Mouse (Mus musculus): Measurements from ENCODE around the gene Fkbp15. TPM values are rescaled to one million over a fixed set of nuclear protein-coding genes. Genes with fewer than 3 reads are reported as not detected.

Fkbp15 gene
- polyA plus RNA-seq, 1 experiment: 1.4 TPM

GRCm38 (mm10) chr4:62374342-62374741 lies 14.0 kb upstream of the Fkbp15 start:
- no peak for TF ChIP-seq GATA1 (IDR thresholded peaks at IDR 0.05; ENCODE audit: low read length)
- TF ChIP-seq TAL1 (IDR thresholded peaks at IDR 0.05; ENCODE audit: low read length): no peak
- peaks cover 62% of the 10 kb centered on the region for H3K4me1 ChIP-seq (ENCODE audit: control insufficient read depth)
- no peak overlapping the region for H3K4me3 ChIP-seq (replicated peaks)
- no peaks in the 10 kb centered on the region for H3K27me3 ChIP-seq (ENCODE audit: control insufficient read depth)
- H3K9me3 ChIP-seq (ENCODE audit: control insufficient read depth, low read length): no peaks in the 10 kb centered on the region
- peaks cover 12% of the 10 kb centered on the region for H3K36me3 ChIP-seq (ENCODE audit: control insufficient read depth)

DNA sequence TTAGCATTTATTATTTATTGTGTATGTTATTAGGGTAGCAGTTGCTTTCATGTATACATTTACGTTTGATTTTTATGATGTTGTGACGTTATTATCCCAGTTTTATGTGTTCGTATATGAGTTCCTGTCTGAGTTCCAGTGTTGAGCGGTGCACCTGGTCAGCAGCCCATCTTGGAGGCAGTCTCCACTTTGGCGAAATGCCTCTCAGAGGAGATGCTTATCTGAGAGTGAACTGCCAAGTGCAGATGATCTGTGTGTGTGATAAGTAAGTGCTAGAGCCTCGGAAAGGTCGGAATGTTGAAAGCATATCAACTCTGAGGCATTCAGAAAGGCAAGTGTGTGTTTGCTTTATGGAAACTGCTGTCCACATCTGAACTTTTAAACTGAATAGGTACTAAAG lies 13.3 kb upstream of the Fkbp15 start:
- Histone ChIP-seq H3K9me3 (ENCODE audit: control insufficient read depth, low read length) (no peaks in the 10 kb centered on the region), H3K4me3 (replicated peaks) (no peak overlapping the region), H3K4me1 (ENCODE audit: control insufficient read depth) (peaks cover 68% of the 10 kb centered on the region), H3K36me3 (ENCODE audit: control insufficient read depth) (peaks cover 12% of the 10 kb centered on the region), H3K27me3 (ENCODE audit: control insufficient read depth) (no peaks in the 10 kb centered on the region)
- no peak for TF ChIP-seq TAL1 (IDR thresholded peaks at IDR 0.05; ENCODE audit: low read length)
- TF ChIP-seq GATA1 (IDR thresholded peaks at IDR 0.05; ENCODE audit: low read length): no peak

DNA sequence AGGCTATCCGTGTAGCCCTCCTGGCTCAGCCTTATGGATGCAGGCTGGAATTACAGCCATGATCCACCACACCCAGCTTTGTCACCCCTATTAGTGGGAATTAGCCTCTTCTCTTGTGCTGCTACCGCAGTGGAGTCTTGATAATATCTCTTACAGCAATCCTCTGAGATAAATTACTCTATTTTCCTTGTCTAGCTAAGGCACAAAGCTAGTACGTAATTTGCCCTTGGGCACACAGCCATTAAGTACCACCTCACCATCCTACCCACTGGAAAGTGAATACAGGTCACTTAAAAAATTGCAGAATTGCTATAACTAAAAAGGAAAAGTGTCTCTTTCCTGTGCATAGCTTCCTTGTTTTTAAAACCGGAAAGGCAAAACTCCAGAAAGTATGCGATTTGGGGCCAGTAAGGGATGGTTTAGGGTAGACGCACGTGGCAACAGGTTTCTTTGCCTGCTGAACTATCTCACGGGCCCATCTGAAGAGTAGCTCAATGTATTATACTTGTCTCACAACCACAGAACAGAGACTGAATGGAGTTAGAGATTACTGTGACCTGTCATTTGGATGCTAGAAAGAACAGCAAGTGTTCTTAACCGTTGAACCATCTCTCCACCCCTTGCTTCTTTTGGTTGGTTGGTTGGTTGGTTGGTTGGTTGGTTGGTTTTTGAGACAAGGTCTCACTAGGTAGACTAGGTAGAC lies 12.6 kb upstream of the Fkbp15 start:
- H3K4me3 ChIP-seq (replicated peaks): no peak overlapping the region
- H3K9me3 ChIP-seq (ENCODE audit: control insufficient read depth, low read length): no peaks in the 10 kb centered on the region
- H3K36me3 ChIP-seq (ENCODE audit: control insufficient read depth): peaks cover 10% of the 10 kb centered on the region
- H3K27me3 ChIP-seq (ENCODE audit: control insufficient read depth): no peaks in the 10 kb centered on the region
- TF ChIP-seq GATA1 (IDR thresholded peaks at IDR 0.05; ENCODE audit: low read length): 0 out of 2 replicates have a peak, but pooled peaks have one; percentile 27
- TF ChIP-seq TAL1 (IDR thresholded peaks at IDR 0.05; ENCODE audit: low read length): no peak
- peaks cover 71% of the 10 kb centered on the region for H3K4me1 ChIP-seq (ENCODE audit: control insufficient read depth)

GRCm38 (mm10) chr4:62372410-62372809 lies 12.1 kb upstream of the Fkbp15 start:
- H3K36me3 ChIP-seq (ENCODE audit: control insufficient read depth): peaks cover 15% of the 10 kb centered on the region
- no peaks in the 10 kb centered on the region for H3K27me3 ChIP-seq (ENCODE audit: control insufficient read depth)
- no peak overlapping the region for H3K4me3 ChIP-seq (replicated peaks)
- H3K9me3 ChIP-seq (ENCODE audit: control insufficient read depth, low read length): no peaks in the 10 kb centered on the region
- peaks cover 77% of the 10 kb centered on the region for H3K4me1 ChIP-seq (ENCODE audit: control insufficient read depth)
- no peak for TF ChIP-seq GATA1 (IDR thresholded peaks at IDR 0.05; ENCODE audit: low read length)
- TF ChIP-seq TAL1 (IDR thresholded peaks at IDR 0.05; ENCODE audit: low read length): no peak

DNA sequence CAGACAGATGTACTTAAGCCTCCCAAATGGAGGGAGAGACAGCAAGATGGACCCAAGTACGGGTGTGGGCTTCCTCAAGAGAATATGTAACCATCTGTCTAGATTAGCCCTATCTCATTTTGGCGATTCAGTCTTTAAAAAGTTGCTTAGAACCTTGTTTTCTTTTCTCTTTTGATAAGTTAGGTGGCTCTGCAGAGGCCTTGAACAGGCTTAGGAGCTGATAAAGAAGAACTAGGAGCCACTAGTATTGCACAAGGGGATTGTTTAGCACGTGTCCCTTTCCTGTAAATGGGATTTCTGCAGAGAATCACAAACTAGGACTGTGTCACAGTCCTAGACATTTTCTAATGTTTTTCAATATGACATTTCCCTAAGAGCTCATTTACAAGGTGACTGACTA lies 8.7 kb upstream of the Fkbp15 start:
- Histone ChIP-seq H3K4me3 (replicated peaks) (no peak overlapping the region), H3K9me3 (ENCODE audit: control insufficient read depth, low read length) (no peaks in the 10 kb centered on the region), H3K36me3 (ENCODE audit: control insufficient read depth) (peaks cover 17% of the 10 kb centered on the region), H3K4me1 (ENCODE audit: control insufficient read depth) (peaks cover 85% of the 10 kb centered on the region), H3K27me3 (ENCODE audit: control insufficient read depth) (no peaks in the 10 kb centered on the region)
- no peak for TF ChIP-seq GATA1 (IDR thresholded peaks at IDR 0.05; ENCODE audit: low read length)
- TF ChIP-seq TAL1 (IDR thresholded peaks at IDR 0.05; ENCODE audit: low read length): no peak

DNA sequence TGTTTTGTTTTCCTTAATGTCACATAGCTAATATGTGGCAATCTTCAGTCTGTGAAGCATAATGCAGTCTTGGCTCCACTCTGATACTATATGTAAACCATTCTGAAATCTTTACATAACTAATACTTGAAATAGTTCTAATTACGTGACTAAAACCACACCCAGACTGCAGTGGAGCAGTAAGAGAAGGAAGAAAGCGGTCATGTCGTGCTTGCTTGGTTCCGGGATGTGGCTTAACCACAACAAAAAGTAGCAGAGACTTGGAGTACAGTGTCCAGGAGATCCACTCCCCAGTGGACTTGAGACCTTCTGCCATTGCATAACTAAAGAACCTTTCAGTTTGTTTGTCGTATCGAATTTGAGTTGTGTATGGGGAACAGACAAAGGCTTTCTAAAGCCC lies 7.2 kb upstream of the Fkbp15 start:
- peaks cover 73% of the 10 kb centered on the region for H3K4me1 ChIP-seq (ENCODE audit: control insufficient read depth)
- peaks cover 16% of the 10 kb centered on the region for H3K36me3 ChIP-seq (ENCODE audit: control insufficient read depth)
- H3K27me3 ChIP-seq (ENCODE audit: control insufficient read depth): no peaks in the 10 kb centered on the region
- no peak for TF ChIP-seq TAL1 (IDR thresholded peaks at IDR 0.05; ENCODE audit: low read length)
- H3K4me3 ChIP-seq (replicated peaks): no peak overlapping the region
- no peaks in the 10 kb centered on the region for H3K9me3 ChIP-seq (ENCODE audit: control insufficient read depth, low read length)

- no peak for TF ChIP-seq TAL1 (IDR thresholded peaks at IDR 0.05; ENCODE audit: low read length)
- no peak for TF ChIP-seq GATA1 (IDR thresholded peaks at IDR 0.05; ENCODE audit: low read length)
- Histone ChIP-seq H3K4me1 (ENCODE audit: control insufficient read depth) (peaks cover 70% of the 10 kb centered on the region), H3K9me3 (ENCODE audit: control insufficient read depth, low read length) (no peaks in the 10 kb centered on the region), H3K4me3 (replicated peaks) (no peak overlapping the region), H3K27me3 (ENCODE audit: control insufficient read depth) (no peaks in the 10 kb centered on the region), H3K36me3 (ENCODE audit: control insufficient read depth) (peaks cover 14% of the 10 kb centered on the region)
These were observed 5.9 kb upstream of the Fkbp15 start for GRCm38 (mm10) chr4:62366291-62366690.

DNA sequence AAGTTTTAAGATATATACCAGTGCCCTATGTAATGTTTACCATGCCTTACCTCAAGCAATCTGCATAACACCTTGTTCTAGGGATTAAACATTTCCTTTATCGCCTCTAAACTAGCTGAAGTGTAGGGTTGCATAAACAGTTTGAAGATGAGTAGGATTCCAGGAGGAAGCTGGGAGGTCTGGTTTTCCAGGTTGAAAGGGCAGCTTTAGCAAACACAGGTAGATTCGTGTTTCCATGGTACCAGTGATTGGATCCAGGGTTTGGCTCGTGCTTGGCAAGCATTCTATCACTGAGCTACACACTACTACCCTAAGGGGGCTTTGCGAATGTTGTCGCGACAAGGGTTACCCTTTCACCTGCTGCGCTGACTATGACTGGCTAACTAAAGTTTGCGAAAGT lies 4.0 kb upstream of the Fkbp15 start:
- Histone ChIP-seq H3K27me3 (ENCODE audit: control insufficient read depth) (no peaks in the 10 kb centered on the region), H3K4me1 (ENCODE audit: control insufficient read depth) (peaks cover 63% of the 10 kb centered on the region), H3K4me3 (replicated peaks) (no peak overlapping the region), H3K9me3 (ENCODE audit: control insufficient read depth, low read length) (no peaks in the 10 kb centered on the region), H3K36me3 (ENCODE audit: control insufficient read depth) (peaks cover 14% of the 10 kb centered on the region)
- TF ChIP-seq GATA1 (IDR thresholded peaks at IDR 0.05; ENCODE audit: low read length) (no peak), TAL1 (IDR thresholded peaks at IDR 0.05; ENCODE audit: low read length) (no peak)

DNA sequence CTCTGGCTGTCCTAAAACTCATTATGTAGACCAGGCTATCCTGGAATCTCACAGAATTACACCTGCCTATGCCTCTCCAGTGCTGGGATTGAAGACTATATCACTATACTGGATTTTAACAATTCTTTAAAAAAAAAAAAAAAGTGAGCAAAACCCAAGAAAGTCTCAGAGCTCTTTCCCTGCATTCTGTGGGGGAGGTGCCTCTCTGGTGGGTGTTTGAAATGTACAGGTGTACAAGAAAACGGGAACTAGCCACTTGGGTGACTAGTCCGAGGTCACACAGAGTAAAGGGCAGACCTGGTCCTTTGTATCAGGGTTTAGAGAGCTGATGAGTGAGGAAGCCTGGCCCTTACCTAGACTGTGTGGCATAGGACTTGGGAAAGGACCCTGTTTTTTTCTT lies 2.1 kb upstream of the Fkbp15 start:
- H3K9me3 ChIP-seq (ENCODE audit: control insufficient read depth, low read length): no peaks in the 10 kb centered on the region
- H3K27me3 ChIP-seq (ENCODE audit: control insufficient read depth): no peaks in the 10 kb centered on the region
- H3K4me3 ChIP-seq (replicated peaks): no peak overlapping the region
- H3K4me1 ChIP-seq (ENCODE audit: control insufficient read depth): peaks cover 56% of the 10 kb centered on the region
- no peak for TF ChIP-seq TAL1 (IDR thresholded peaks at IDR 0.05; ENCODE audit: low read length)
- TF ChIP-seq GATA1 (IDR thresholded peaks at IDR 0.05; ENCODE audit: low read length): no peak
- H3K36me3 ChIP-seq (ENCODE audit: control insufficient read depth): peaks cover 12% of the 10 kb centered on the region

DNA sequence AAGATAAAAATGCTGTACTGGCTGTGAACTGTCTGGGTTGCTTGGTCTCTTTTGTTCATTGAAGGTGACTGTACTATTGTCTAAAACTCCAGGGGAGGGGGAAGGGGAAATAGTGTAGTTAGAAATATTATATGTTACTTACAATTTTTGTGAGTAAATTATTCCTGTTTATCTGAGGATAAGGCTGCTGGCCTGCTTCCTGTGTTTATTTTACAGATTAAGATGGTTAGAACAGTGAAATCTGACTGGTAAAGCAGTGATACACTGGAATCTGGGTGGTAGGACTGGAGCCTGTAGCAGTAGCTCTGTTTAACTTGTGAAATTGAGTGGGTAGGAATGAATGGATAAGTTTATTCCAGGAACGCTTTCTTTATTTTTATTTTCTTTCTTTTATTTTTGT lies 1.6 kb upstream of the Fkbp15 start:
- TF ChIP-seq TAL1 (IDR thresholded peaks at IDR 0.05; ENCODE audit: low read length) (no peak), GATA1 (IDR thresholded peaks at IDR 0.05; ENCODE audit: low read length) (no peak)
- Histone ChIP-seq H3K27me3 (ENCODE audit: control insufficient read depth) (no peaks in the 10 kb centered on the region), H3K4me1 (ENCODE audit: control insufficient read depth) (peaks cover 52% of the 10 kb centered on the region)

More for the DNA sequence above, 1.6 kb upstream of the Fkbp15 start:
- Histone ChIP-seq H3K9me3 (ENCODE audit: control insufficient read depth, low read length) (no peaks in the 10 kb centered on the region), H3K4me3 (replicated peaks) (peak overlapping the region; percentile 88), H3K36me3 (ENCODE audit: control insufficient read depth) (peaks cover 13% of the 10 kb centered on the region)
